Mouse (Mus musculus) c-Kit-negative CD71-positive TER-119-positive erythroid progenitor cells, embryonic 14.5 days (primary cell): ENCODE results near the gene Gm10409.
"Not testable (repeated sequence)": the region's sequence is repeated elsewhere in the genome, so short reads cannot be mapped to it uniquely, and the experiment has no call there.

Experiments used
- DNase-seq: peaks from one replicate; pipeline ENCODE4 v3.0.0-alpha.2; 2013; ENCODE audit warnings: low read depth, low spot score

Gm10409 gene

GRCm38 (mm10) chr14:3412314-3412713 is at the start of gene Gm10409:
TSS of gene Gm10409 (plus strand) at chr14:3412614.
- not testable (repeated sequence) for DNase-seq

DNA sequence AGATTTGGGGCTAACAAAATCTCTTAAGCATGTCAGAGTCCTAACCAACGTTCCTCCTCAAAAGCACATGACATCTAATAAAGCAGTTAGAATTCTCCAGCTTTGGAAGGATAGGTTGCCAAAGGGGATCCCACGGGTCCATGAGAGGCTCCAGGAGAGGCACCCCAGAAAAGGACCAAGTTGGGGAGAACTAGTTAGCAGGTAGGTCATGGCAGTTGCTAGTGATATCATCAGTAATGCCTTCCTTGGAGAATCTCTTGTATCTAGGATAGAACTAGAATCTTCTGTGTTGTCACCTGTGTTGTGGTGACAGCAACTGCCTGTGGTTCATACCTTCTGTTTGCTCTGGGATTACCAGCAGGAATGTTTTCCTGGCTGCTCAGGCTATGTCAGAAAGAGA is 17.6 kb upstream of the Gm10409 start, which contains the start of gene Gm10413:
Gm10413 (plus strand) TSS at position 301 of the 400 bp plus-strand sequence.
- not testable (repeated sequence) for DNase-seq

GRCm38 (mm10) chr14:3427803-3428202 is 15.4 kb downstream of the Gm10409 start, which contains the start of gene Gm3005:
TSS of gene Gm3005 (plus strand) at chr14:3428103.
- not testable (repeated sequence) for DNase-seq

DNA sequence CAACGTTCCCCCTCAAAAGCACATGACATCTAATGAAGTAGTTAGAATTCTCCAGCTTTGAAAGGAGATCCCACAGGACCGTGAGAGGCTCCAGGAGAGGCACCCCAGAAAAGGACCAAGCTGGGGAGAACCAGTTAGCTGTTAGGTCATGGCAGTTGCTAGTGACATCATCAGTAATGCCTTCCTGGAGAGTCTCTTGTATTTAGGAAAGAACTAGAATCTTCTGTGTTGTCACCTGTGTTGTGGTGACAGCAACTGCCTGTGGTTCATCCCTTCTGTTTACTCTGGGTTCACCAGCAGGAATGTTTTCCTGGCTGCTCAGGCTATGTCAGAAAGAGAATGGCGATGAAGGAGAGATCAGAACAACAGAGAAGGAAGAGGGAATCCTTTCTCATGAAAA is 36.7 kb downstream of the Gm10409 start, which contains the start of gene Gm10408:
Gm10408 (plus strand) TSS at position 301 of the 400 bp plus-strand sequence.
- not testable (repeated sequence) for DNase-seq
